Mouse (Mus musculus): ENCODE data around the gene Fblim1.

DNA sequence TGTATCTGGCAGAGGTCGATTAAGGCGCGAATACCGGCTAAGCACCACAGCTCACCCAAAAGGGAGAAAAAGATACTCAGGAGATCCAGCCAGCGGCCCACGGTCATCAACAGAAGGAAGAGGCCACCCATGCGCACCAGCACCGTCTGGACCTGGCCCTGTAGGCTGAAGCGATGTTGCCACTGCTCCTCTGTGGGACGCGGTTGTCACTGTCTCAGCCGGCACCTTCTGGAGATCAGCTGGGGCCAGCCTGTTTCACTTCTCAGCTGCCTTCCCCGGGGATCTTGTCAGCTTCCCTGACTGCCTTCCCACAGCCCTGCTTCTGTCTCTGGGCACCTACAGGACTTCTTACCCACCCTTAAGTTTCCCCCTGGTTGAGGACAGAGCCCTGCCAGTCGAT lies 9.1 kb upstream of the Fblim1 start:
- TF ChIP-seq CTCF (IDR thresholded peaks at IDR 0.05; ENCODE audit: extremely low read depth, insufficient read depth, low read length) (no peak), POLR2A (IDR thresholded peaks at IDR 0.05; ENCODE audit: extremely low read depth, insufficient read depth, low read length) (no peak)

Data from cortical plate, adult 2 months (tissue).